17 mouse cellular contexts compared by ENCODE assay signal in the genomic region with DNA sequence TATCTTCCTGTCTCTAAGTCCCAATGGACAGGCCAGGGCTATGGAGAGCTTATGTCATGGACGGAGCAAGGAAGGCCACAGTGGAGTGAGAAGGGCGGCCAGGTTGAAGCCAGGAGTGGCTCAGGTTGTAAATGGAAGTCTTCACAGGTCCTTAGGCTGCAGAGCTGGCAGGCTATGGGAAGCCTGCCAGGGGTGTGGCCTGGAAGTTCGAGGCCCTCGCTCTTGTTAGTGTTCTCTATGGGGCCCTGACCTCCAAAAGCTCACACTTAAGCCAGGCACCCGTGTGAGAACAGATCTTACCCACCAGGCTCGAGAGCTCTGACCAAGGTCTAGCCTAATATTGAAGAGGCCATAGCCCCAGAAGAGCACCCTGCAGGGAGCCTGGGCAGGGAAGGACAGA. TPM values are rescaled to one million over a fixed set of nuclear protein-coding genes. Genes with fewer than 3 reads are reported as not detected.
"Had no signal": no experiment of that assay in that cellular context is flagged by ENCODE, and none has a peak within 500 bp of the region (broad histone marks: within the 10 kb centered on the region; RNA-seq: fewer than 3 reads in every experiment).

No protein-coding gene starts in this region.

- H3K36me3 ChIP-seq: intestine, embryonic 15.5 days; kidney, embryonic 15.5 days; limb, embryonic 12.5 days; limb, embryonic 15.5 days had no signal

- ATAC-seq: intestine, embryonic 15.5 days; liver, postnatal 0 days had no signal

- H3K4me3 ChIP-seq: intestine, embryonic 15.5 days; kidney, embryonic 15.5 days; limb, embryonic 12.5 days; limb, embryonic 15.5 days had no signal

- H3K9ac ChIP-seq: intestine, embryonic 15.5 days; kidney, embryonic 15.5 days; limb, embryonic 12.5 days; limb, embryonic 15.5 days; liver, embryonic 14.5 days; liver, postnatal 0 days had no signal

- H3K27ac ChIP-seq: intestine, embryonic 15.5 days; kidney, embryonic 15.5 days; limb, embryonic 12.5 days; limb, embryonic 15.5 days; liver, embryonic 14.5 days had no signal

- H3K27me3 ChIP-seq: intestine, embryonic 15.5 days; kidney, embryonic 15.5 days; limb, embryonic 12.5 days; limb, embryonic 15.5 days had no signal

- H3K4me2 ChIP-seq: intestine, embryonic 15.5 days; kidney, embryonic 15.5 days; limb, embryonic 12.5 days; limb, embryonic 15.5 days; liver, embryonic 11.5 days; midbrain, embryonic 11.5 days had no signal

- H3K9me3 ChIP-seq: intestine, embryonic 15.5 days; kidney, embryonic 15.5 days; limb, embryonic 12.5 days; limb, embryonic 15.5 days had no signal

- DNase-seq: kidney, adult 11 months; kidney, postnatal 10 days; layer of hippocampus, postnatal 36 days; left cerebral cortex, postnatal 4 days; liver, postnatal 0 days; midbrain, embryonic 14.5 days; right cerebral cortex, postnatal 4 days; thymus, postnatal 36 days had no signal

RNA-seq across cellular contexts. Expression of a gene that starts 9.7 kb away (rescaled TPM):
- total RNA-seq: megakaryocyte progenitor cell, adult 5-6 weeks; megakaryocyte-erythroid progenitor cell, adult 5-6 weeks had no signal
